Mouse (Mus musculus) MEL (cell line): ENCODE data around the gene Castor1.

Experiments used
- BHLHE40 ChIP-seq: IDR thresholded peaks from 2 replicates; pipeline ENCODE4 v1.6.1; 2012; ENCODE audit warnings: low read depth, mild to moderate bottlenecking, inconsistent platforms, low read length, improper control_type of control experiment, borderline replicate concordance
- CTCF ChIP-seq, 3 experiments: IDR thresholded peaks in 2 of 3; conservative IDR thresholded peaks in 1 of 3; 2 replicates each; pipeline ENCODE4 v1.5.1; 2011 to 2012; ENCODE audit warnings: low read length in 3 of 3, low read depth in 2 of 3, mild to moderate bottlenecking in 2 of 3, improper control_type of control experiment in 1 of 3, inconsistent platforms in 1 of 3, mixed read lengths in 1 of 3, moderate library complexity in 1 of 3; ENCODE audit not compliant: control insufficient read depth in 1 of 3, insufficient read depth in 1 of 3, poor library complexity in 1 of 3, severe bottlenecking in 1 of 3
- E2F4 ChIP-seq: IDR thresholded peaks from 2 replicates; pipeline ENCODE4 v1.6.1; 2011; ENCODE audit warnings: low read depth, low read length, improper control_type of control experiment, borderline replicate concordance
- EP300 ChIP-seq, 2 experiments: IDR thresholded peaks; 2 replicates each; pipeline ENCODE4 v1.6.1; 2011; ENCODE audit warnings: improper control_type of control experiment in 2 of 2, low read length in 2 of 2, low read depth in 1 of 2, mild to moderate bottlenecking in 1 of 2
- ETS1 ChIP-seq: IDR thresholded peaks from 2 replicates; pipeline ENCODE4 v1.6.1; 2012; ENCODE audit warnings: low read depth, mild to moderate bottlenecking, inconsistent platforms, low read length, improper control_type of control experiment, moderate library complexity
- GABPA ChIP-seq: IDR thresholded peaks from 2 replicates; pipeline ENCODE4 v1.6.1; 2012; ENCODE audit warnings: low read depth, mild to moderate bottlenecking, inconsistent platforms, low read length, improper control_type of control experiment, moderate library complexity
- KAT2A ChIP-seq: conservative IDR thresholded peaks from 2 replicates; pipeline ENCODE4 v1.6.1; 2012; ENCODE audit warnings: low read depth, low read length, improper control_type of control experiment, inconsistent platforms
- MAFK ChIP-seq: IDR thresholded peaks from 2 replicates; pipeline ENCODE4 v1.6.1; 2011; ENCODE audit warnings: low read depth, mild to moderate bottlenecking, low read length, improper control_type of control experiment, borderline replicate concordance
- MAX ChIP-seq: IDR thresholded peaks from 2 replicates; pipeline ENCODE4 v1.6.1; 2011; ENCODE audit warnings: low read length, improper control_type of control experiment
- POLR2A ChIP-seq, 2 experiments: IDR thresholded peaks; 2 replicates each; pipeline ENCODE4 v1.6.1; 2011 to 2012; ENCODE audit warnings: low read length in 2 of 2, mild to moderate bottlenecking in 2 of 2, control low read depth in 1 of 2, improper control_type of control experiment in 1 of 2, low read depth in 1 of 2, moderate library complexity in 1 of 2; ENCODE audit not compliant: control insufficient read depth in 1 of 2, insufficient read depth in 1 of 2, poor library complexity in 1 of 2
- POLR2AphosphoS2 ChIP-seq: IDR thresholded peaks from 2 replicates; pipeline ENCODE4 v1.6.1; 2011; ENCODE audit warnings: low read length, improper control_type of control experiment
- ZC3H11A ChIP-seq: IDR thresholded peaks from 2 replicates; pipeline ENCODE4 v1.6.1; 2012; ENCODE audit warnings: low read depth, mild to moderate bottlenecking, inconsistent platforms, low read length, improper control_type of control experiment

- TF ChIP-seq POLR2A (IDR thresholded peaks at IDR 0.05; ENCODE audit: control insufficient read depth in 1 of 2, insufficient read depth in 1 of 2, low read depth in 1 of 2, low read length in 2 of 2, poor library complexity in 1 of 2) (no peak), BHLHE40 (no peak), GABPA (no peak), MAFK (no peak), CTCF (IDR thresholded peaks at IDR 0.05 in 2 of 3, conservative IDR thresholded peaks at IDR 0.05 in 1 of 3; ENCODE audit: control insufficient read depth in 1 of 3, insufficient read depth in 1 of 3, low read depth in 2 of 3, low read length in 3 of 3, poor library complexity in 1 of 3, severe bottlenecking in 1 of 3) (no peak), MAX (no peak), KAT2A (no peak), POLR2AphosphoS2 (no peak), ETS1 (no peak), ZC3H11A (no peak), E2F4 (no peak), EP300 (IDR thresholded peaks at IDR 0.05; ENCODE audit: low read depth in 1 of 2, low read length in 2 of 2) (no peak)
These were observed 3.5 kb upstream of the Castor1 start for GRCm38 (mm10) chr11:4214572-4214971.
